Mouse (Mus musculus): ENCODE data around the gene Sema3f. TPM values are rescaled to one million over a fixed set of nuclear protein-coding genes. Genes with fewer than 3 reads are reported as not detected.
A peak's percentile ranks its signal among the peaks of the same experiment; 100 is the strongest.

The Sema3f gene
- polyA plus RNA-seq, 1 experiment = not detected

- H3K4me3 ChIP-seq (ENCODE audit: insufficient read depth, low read depth, low read length) = no peak overlapping the region
- H3K4me1 ChIP-seq (ENCODE audit: control insufficient read depth, insufficient read depth, low read length) = peaks cover 21% of the 10 kb centered on the region
- TF ChIP-seq POLR2A (IDR thresholded peaks at IDR 0.05; ENCODE audit: insufficient read depth, low read depth, low read length) = no peak
- TF ChIP-seq CTCF (IDR thresholded peaks at IDR 0.05; ENCODE audit: insufficient read depth, low read depth, low read length) = no peak
- H3K27ac ChIP-seq (ENCODE audit: insufficient read depth, low read depth, low read length) = no peak overlapping the region
- WGBS = 87% methylated on average over 10 of the region's 10 CpGs
Measured at GRCm38 (mm10) chr9:107718781-107719540, 8.7 kb upstream of the Sema3f start.

DNA sequence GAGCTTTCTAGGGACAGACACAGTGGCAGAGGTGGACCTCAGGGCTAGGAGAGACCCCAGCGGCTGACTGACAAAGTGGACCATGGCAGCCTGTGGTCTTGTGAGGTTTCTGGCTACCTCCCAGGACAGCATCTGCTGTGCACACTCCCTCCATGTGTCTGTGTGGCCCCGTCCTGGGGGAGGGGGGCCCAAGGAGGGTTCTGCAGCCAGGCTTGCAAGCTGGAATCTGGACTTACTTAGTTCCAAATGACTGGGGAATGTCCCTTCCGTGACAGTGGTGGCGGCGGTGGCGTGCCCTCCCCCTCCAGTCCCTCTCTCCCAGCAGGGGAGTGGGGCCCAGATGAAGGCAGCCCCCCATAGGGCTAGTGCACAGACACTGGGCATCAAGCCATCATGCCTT, 6.7 kb upstream of the Sema3f start:
- no peak overlapping the region for H3K4me3 ChIP-seq (ENCODE audit: insufficient read depth, low read depth, low read length)

GRCm38 (mm10) chr9:107715632-107716031, 5.4 kb upstream of the Sema3f start:
- Histone ChIP-seq H3K4me3 (ENCODE audit: insufficient read depth, low read depth, low read length) (no peak overlapping the region), H3K4me1 (ENCODE audit: control insufficient read depth, insufficient read depth, low read length) (peaks cover 8% of the 10 kb centered on the region), H3K27ac (ENCODE audit: insufficient read depth, low read depth, low read length) (no peak overlapping the region)
- WGBS = 96% methylated on average over 2 of the region's 2 CpGs
- TF ChIP-seq POLR2A (IDR thresholded peaks at IDR 0.05; ENCODE audit: insufficient read depth, low read depth, low read length) = no peak
- no peak for TF ChIP-seq CTCF (IDR thresholded peaks at IDR 0.05; ENCODE audit: insufficient read depth, low read depth, low read length)

More for the DNA sequence above, 6.7 kb upstream of the Sema3f start:
- H3K27ac ChIP-seq (ENCODE audit: insufficient read depth, low read depth, low read length) = no peak overlapping the region
- peaks cover 8% of the 10 kb centered on the region for H3K4me1 ChIP-seq (ENCODE audit: control insufficient read depth, insufficient read depth, low read length)
- WGBS = 60% methylated on average over 6 of the region's 6 CpGs
- TF ChIP-seq POLR2A (IDR thresholded peaks at IDR 0.05; ENCODE audit: insufficient read depth, low read depth, low read length) = no peak
- TF ChIP-seq CTCF (IDR thresholded peaks at IDR 0.05; ENCODE audit: insufficient read depth, low read depth, low read length) = no peak

DNA sequence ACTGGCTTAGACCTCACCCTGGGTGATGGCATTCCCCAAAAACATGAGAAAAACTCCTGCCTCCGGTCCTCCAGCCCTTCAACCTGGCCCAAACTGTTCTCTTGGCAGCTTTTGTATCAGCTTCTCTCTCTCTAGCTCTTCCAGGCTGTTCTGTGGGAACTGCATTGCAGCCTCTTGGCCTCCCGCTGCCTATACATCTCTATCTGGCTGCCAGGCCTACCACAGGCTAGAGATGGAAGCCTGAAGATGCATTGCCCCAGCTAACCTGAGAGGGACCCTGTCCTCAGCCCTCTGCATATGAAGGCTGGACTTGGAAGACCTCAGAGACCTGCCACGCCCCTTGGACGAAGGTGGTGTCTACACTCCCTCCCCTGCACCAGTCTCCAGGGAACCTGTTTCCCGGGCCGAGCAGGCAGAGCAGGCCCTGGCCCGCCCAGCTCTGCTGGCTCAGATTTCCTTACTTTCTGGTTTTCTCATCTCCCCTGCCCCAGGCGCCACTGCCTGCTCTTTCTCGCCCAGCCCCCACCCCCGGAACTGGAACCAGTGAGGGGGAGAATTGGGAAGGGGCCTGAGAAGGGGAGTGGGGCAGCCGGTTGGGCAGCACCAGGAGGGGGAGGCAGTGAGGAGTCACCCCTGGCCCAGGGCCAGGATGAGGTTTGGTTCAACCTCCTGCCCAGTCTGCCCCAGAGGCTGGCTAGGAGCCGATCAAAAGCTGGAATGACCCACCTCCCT, 4.1 kb upstream of the Sema3f start:
- no peak for TF ChIP-seq POLR2A (IDR thresholded peaks at IDR 0.05; ENCODE audit: insufficient read depth, low read depth, low read length)
- no peak for TF ChIP-seq CTCF (IDR thresholded peaks at IDR 0.05; ENCODE audit: insufficient read depth, low read depth, low read length)
- no peak overlapping the region for H3K27ac ChIP-seq (ENCODE audit: insufficient read depth, low read depth, low read length)
- peaks cover 17% of the 10 kb centered on the region for H3K4me1 ChIP-seq (ENCODE audit: control insufficient read depth, insufficient read depth, low read length)
- WGBS = 46% methylated on average over 12 of the region's 12 CpGs
- no peak overlapping the region for H3K4me3 ChIP-seq (ENCODE audit: insufficient read depth, low read depth, low read length)

DNA sequence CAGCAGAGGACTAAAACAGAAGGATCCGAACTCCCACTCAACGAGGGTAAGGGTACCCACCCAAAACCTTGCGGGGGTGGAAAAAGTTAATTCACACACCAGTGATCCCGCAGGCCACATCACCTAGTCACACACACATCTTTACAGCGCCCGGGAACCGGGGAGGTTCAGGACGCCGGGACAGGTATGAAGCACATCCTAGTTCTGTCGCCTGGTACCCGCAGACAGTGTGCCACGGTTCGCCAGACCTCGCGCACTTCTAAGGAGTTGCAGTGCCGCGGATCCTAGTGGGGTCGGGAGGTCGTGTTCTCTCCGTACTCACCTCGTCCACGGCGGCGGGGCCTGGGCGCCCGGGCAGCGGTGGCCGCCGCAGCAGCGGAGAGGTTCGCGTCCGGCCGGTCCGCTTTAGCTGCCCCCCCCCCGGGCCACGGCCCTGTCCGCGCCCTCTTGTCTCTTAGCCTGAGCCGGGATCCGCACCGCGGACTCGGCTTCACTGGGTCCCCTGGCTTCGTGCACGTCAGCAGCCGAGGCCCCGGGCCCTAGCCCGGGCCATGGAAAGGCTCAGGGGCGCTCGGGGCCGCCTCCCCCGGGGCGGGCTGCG, 1.1 kb downstream of the Sema3f start:
- no peak for TF ChIP-seq POLR2A (IDR thresholded peaks at IDR 0.05; ENCODE audit: insufficient read depth, low read depth, low read length)
- Histone ChIP-seq H3K4me3 (ENCODE audit: insufficient read depth, low read depth, low read length) (peak overlapping the region; percentile 69), H3K4me1 (ENCODE audit: control insufficient read depth, insufficient read depth, low read length) (peaks cover 36% of the 10 kb centered on the region), H3K27ac (ENCODE audit: insufficient read depth, low read depth, low read length) (no peak overlapping the region)
- 1% methylated on average over 54 of the region's 55 CpGs for WGBS

- 19% methylated on average over 21 of the region's 21 CpGs for WGBS
- no peak overlapping the region for H3K27ac ChIP-seq (ENCODE audit: insufficient read depth, low read depth, low read length)
- TF ChIP-seq CTCF (IDR thresholded peaks at IDR 0.05; ENCODE audit: insufficient read depth, low read depth, low read length) = no peak
- no peak for TF ChIP-seq POLR2A (IDR thresholded peaks at IDR 0.05; ENCODE audit: insufficient read depth, low read depth, low read length)
- H3K4me1 ChIP-seq (ENCODE audit: control insufficient read depth, insufficient read depth, low read length) = peaks cover 39% of the 10 kb centered on the region
- H3K4me3 ChIP-seq (ENCODE audit: insufficient read depth, low read depth, low read length) = peak overlapping the region; percentile 69
Measured at GRCm38 (mm10) chr9:107708439-107709095, 1.7 kb downstream of the Sema3f start.

DNA sequence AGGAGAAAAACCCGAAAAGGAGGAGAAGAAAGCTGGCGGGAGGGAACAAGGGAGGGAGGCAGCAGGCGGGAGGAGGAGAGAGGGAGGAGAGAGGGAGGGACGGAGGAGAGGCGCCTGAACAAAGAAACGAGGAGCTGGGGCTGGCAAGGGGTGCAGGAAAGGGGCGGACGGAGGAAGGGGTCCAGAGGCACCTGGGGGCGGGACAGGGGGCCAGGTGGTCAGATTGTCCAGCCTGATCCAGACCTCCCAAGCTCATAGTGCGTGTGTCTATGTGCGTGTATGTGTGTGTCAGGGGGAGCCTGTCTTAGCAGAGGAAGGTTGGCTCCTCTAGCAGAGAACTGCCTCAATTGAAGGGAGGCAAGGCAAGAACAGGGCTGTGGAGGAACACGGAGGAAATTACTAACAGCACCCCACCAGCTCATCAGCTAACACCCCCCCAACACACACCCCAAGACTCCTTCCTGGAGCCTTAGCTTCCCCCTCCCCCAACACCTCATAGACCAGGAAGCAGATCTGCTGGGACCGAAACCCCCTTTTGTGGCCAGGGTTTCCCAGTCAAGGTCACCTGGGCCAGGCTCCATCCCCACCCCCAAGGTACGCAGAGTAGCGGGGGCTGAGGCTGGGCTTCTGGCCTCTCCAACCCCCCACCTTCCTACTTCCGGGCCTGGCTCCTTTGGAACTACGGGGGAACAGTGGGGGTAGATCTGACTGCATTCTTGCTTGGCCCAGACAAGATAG, 2.4 kb downstream of the Sema3f start:
- H3K27ac ChIP-seq (ENCODE audit: insufficient read depth, low read depth, low read length) = no peak overlapping the region
- WGBS = 10% methylated on average over 17 of the region's 17 CpGs
- TF ChIP-seq CTCF (IDR thresholded peaks at IDR 0.05; ENCODE audit: insufficient read depth, low read depth, low read length) (no peak), POLR2A (IDR thresholded peaks at IDR 0.05; ENCODE audit: insufficient read depth, low read depth, low read length) (no peak)
- peak overlapping the region; percentile 69 for H3K4me3 ChIP-seq (ENCODE audit: insufficient read depth, low read depth, low read length)
- H3K4me1 ChIP-seq (ENCODE audit: control insufficient read depth, insufficient read depth, low read length) = peaks cover 41% of the 10 kb centered on the region

DNA sequence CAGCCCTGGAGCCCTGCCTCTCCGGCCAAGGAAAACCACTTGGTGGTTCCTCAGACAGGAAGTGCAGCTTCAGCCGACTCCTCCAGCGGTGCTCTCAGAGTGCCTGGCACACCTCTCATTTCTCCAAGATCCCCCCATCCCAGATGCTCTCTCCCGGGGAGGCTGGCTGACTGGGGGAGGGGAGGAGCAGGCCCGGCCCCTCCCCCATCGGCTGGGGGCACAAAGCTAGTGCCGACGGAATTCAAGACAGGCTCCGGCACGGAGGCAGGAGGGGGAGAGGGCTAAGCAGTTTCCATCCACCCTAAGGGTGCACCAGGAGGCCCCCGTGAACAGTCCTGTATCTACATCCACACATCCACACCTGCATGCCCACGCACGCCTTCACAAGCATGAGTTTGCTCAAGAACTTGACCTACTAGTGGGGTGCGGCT, 3.5 kb downstream of the Sema3f start:
- 23% methylated on average over 14 of the region's 14 CpGs for WGBS
- Histone ChIP-seq H3K4me3 (ENCODE audit: insufficient read depth, low read depth, low read length) (no peak overlapping the region), H3K27ac (ENCODE audit: insufficient read depth, low read depth, low read length) (no peak overlapping the region), H3K4me1 (ENCODE audit: control insufficient read depth, insufficient read depth, low read length) (peaks cover 52% of the 10 kb centered on the region)
- TF ChIP-seq CTCF (IDR thresholded peaks at IDR 0.05; ENCODE audit: insufficient read depth, low read depth, low read length) (no peak), POLR2A (IDR thresholded peaks at IDR 0.05; ENCODE audit: insufficient read depth, low read depth, low read length) (no peak)
